Mouse (Mus musculus): ENCODE data around the gene Mthfsd. TPM values are rescaled to one million over a fixed set of nuclear protein-coding genes. Genes with fewer than 3 reads are reported as not detected.

Mthfsd gene
- total and polyA plus RNA-seq, 3 experiments: 23.1 to 36.4 (median 30.7) TPM

DNA sequence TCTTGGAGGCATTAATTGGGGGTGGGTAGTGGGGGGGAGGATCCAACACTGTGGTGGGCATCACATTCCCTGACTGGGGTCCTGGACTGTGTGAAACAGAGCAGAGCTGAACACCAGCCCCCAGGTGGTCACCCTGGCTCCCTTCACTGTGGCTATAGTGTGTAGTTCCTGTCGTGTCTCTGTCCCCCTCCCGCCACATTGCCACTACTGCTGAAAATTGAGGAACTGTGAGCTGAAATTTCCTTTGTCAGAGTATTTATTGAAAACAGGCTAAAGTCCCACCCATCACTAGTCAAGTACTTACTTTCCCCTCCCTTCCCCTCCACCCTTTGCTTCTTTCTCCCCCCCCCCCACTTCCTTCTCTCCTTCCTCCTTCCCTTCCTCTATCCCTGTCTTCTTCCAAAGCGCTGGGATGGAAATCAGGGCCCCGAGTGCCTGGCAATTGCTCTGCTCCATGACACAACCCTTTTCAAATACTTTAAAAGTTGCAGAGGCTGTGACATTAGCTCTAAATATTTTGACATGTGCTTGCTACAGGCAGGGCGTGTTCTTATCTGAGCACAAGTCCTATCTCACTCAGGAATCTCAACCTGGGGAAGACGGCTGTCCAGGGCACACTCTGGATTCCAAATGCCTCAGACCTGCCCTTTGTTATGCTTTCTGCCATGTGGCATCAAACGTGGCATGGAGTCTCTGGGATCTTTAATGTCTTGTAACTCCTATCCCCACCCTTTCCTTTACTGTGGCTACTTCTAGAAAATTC lies 3.1 kb upstream of the Mthfsd start:
- peak; percentile 28 for DNase-seq (ENCODE audit: extremely low read depth)

DNA sequence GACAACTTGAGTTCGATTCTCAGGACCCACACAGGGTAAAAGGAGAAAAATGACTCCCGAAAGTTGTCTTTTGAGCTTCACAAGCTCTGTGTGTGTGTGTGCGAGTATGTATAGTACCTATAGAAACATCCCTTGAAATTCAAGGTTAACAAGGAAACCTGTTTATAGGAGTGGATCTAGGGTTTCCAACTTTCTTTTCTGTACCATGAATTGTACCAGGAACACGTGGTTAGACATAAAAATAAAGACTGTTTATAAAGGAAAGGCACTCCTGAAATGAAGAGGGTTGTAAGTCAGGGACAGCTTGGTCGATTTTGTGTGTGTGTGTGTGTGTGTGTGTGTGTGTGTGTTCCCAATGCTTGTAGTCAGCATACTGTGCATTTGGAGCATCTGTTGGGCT lies 465 bp upstream of the Mthfsd start:
- no peak for DNase-seq (ENCODE audit: extremely low read depth)
- Histone ChIP-seq H3K9me3 (replicated peaks; ENCODE audit: low read length) (no peaks in the 10 kb centered on the region), H3K4me3 (replicated peaks in 1 of 3; ENCODE audit: low read depth in 2 of 3, low read length in 2 of 3, poor library complexity in 1 of 3) (peak overlapping the region; percentile 79 to 99 (median 84)), H3K36me3 (replicated peaks in 1 of 2; ENCODE audit: control insufficient read depth in 1 of 2, insufficient read depth in 1 of 2, low read length in 1 of 2) (peaks cover 13 to 30% of the 10 kb centered on the region in 2 experiments), H3K79me2 (replicated peaks; ENCODE audit: control insufficient read depth, extremely low read depth, insufficient read depth, poor library complexity, severe bottlenecking) (0 out of 2 replicates have a peak, but pooled peaks cover 12% of the 10 kb centered on the region), H3K4me2 (ENCODE audit: insufficient read depth, low read depth, poor library complexity, severe bottlenecking) (peak overlapping the region; percentile 69), H3K9ac (ENCODE audit: insufficient read depth, low read depth) (peak overlapping the region; percentile 36; the same call in 1 of the 2 replicates), H3K4me1 (ENCODE audit: control insufficient read depth in 1 of 2, insufficient read depth in 2 of 2) (peaks cover 12 to 43% of the 10 kb centered on the region in 2 experiments), H3K27me3 (replicated peaks) (peaks cover 2% of the 10 kb centered on the region), H3K27ac (ENCODE audit: insufficient read depth, low read depth) (no peak overlapping the region)
- no peak for TF ChIP-seq KAT2A (IDR thresholded peaks at IDR 0.05; ENCODE audit: insufficient replicate concordance, low read length)
- TF ChIP-seq MAX (IDR thresholded peaks at IDR 0.05; ENCODE audit: low read length): peak; percentile 67; the same call in 1 of the 2 replicates
- in situ Hi-C loops (cut with MboI; ENCODE audit: low pct_ligation_motif_present, low pct_unique_long_range_greater_than_20kb, low sequenced_read_pairs): no loop called here
- dilution Hi-C loops (cut with MboI; ENCODE audit: extremely low pct_ligation_motif_present, extremely low pct_unique_long_range_greater_than_20kb, low sequenced_read_pairs): no loop called here

More for the DNA sequence above, 3.1 kb upstream of the Mthfsd start:
- no peak for TF ChIP-seq TCF12 (IDR thresholded peaks at IDR 0.05; ENCODE audit: low read depth, low read length)
- TF ChIP-seq RAD21 (IDR thresholded peaks at IDR 0.05; ENCODE audit: low read depth, low read length): no peak
- peak; percentile 54; the same call in 1 of the 2 replicates for TF ChIP-seq IRF4 (IDR thresholded peaks at IDR 0.05; ENCODE audit: low read depth, low read length)
- no peak for TF ChIP-seq POLR2AphosphoS2 (IDR thresholded peaks at IDR 0.05; ENCODE audit: low read depth, low read length)
- TF ChIP-seq USF1 (IDR thresholded peaks at IDR 0.05; ENCODE audit: low read depth, low read length): no peak
- Histone ChIP-seq H3K4me2 (ENCODE audit: insufficient read depth, low read depth, poor library complexity, severe bottlenecking) (no peak overlapping the region), H3K27ac (ENCODE audit: insufficient read depth, low read depth) (no peak overlapping the region), H3K9me3 (replicated peaks; ENCODE audit: low read length) (peaks cover 11% of the 10 kb centered on the region), H3K9ac (ENCODE audit: insufficient read depth, low read depth) (no peak overlapping the region), H3K27me3 (replicated peaks) (peaks cover 6% of the 10 kb centered on the region), H3K4me3 (replicated peaks in 1 of 3; ENCODE audit: low read depth in 2 of 3, low read length in 2 of 3, poor library complexity in 1 of 3) (no peak overlapping the region), H3K4me1 (ENCODE audit: control insufficient read depth in 1 of 2, insufficient read depth in 2 of 2) (peaks cover 9 to 34% of the 10 kb centered on the region in 2 experiments), H3K79me2 (replicated peaks; ENCODE audit: control insufficient read depth, extremely low read depth, insufficient read depth, poor library complexity, severe bottlenecking) (0 out of 2 replicates have a peak, but pooled peaks cover 12% of the 10 kb centered on the region), H3K36me3 (replicated peaks in 1 of 2; ENCODE audit: control insufficient read depth in 1 of 2, insufficient read depth in 1 of 2, low read length in 1 of 2) (peaks cover 0 to 6% of the 10 kb centered on the region in 2 experiments)
- dilution Hi-C loops (cut with MboI; ENCODE audit: extremely low pct_ligation_motif_present, extremely low pct_unique_long_range_greater_than_20kb, low sequenced_read_pairs): no loop called here
- in situ Hi-C loops (cut with MboI; ENCODE audit: low pct_ligation_motif_present, low pct_unique_long_range_greater_than_20kb, low sequenced_read_pairs): loop anchor here (5.0 kb wide), 2 partner anchors 281 to 401 kb away; no protein-coding TSS in a partner anchor

DNA sequence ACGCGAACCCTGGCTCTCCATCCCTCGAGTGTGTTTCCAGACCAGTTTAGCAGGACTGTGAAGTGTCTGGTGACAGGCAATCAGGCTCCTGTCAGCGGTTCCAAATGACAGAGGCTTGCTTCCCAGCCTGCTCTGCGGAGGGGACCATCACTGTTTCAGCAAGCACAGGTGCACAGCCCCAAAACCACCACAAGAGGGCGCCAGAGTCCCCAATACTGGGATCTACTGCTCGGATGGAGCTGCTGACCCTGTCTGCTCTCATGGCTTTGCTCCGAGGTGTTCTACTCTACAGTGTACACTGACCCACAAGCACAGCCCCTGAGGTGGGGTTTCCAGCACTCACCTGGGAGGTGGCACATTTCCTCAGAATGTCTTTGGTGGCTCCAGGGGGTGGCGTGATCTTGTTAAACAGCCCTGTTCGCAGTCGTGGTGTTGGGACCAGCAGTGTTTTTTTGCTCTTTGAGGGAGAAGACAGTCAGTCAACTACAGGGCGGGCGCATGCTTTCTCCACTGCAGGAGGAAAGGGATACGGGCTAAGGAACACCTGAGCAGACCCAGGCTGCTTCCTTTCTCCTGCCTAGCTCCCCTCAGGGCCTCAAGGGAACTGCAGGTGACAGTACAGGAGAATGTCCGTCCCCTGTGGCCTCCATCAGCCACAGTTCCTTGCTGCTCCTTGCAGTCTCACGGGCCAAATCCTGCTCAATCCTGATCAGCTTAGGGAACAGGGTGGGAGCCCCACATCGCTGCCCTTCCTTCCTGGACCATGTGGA lies 4.0 kb downstream of the Mthfsd start:
- Histone ChIP-seq H3K4me1 (ENCODE audit: control insufficient read depth in 1 of 2, insufficient read depth in 2 of 2) (peaks cover 10 to 28% of the 10 kb centered on the region in 2 experiments), H3K9me3 (replicated peaks; ENCODE audit: low read length) (no peaks in the 10 kb centered on the region), H3K27ac (ENCODE audit: insufficient read depth, low read depth) (no peak overlapping the region), H3K27me3 (replicated peaks) (no peaks in the 10 kb centered on the region), H3K4me3 (replicated peaks in 1 of 3; ENCODE audit: low read depth in 2 of 3, low read length in 2 of 3, poor library complexity in 1 of 3) (no peak overlapping the region), H3K9ac (ENCODE audit: insufficient read depth, low read depth) (no peak overlapping the region), H3K4me2 (ENCODE audit: insufficient read depth, low read depth, poor library complexity, severe bottlenecking) (no peak overlapping the region), H3K79me2 (replicated peaks; ENCODE audit: control insufficient read depth, extremely low read depth, insufficient read depth, poor library complexity, severe bottlenecking) (0 out of 2 replicates have a peak, but pooled peaks cover 12% of the 10 kb centered on the region), H3K36me3 (replicated peaks in 1 of 2; ENCODE audit: control insufficient read depth in 1 of 2, insufficient read depth in 1 of 2, low read length in 1 of 2) (peaks cover 52 to 75% of the 10 kb centered on the region in 2 experiments)
- DNase-seq (ENCODE audit: extremely low read depth): peak; percentile 79
- TF ChIP-seq SIN3A (IDR thresholded peaks at IDR 0.05; ENCODE audit: low read length): no peak
- TF ChIP-seq SMC3 (IDR thresholded peaks at IDR 0.05; ENCODE audit: low read depth, low read length): peak; percentile 50
- peak; percentile 42 for TF ChIP-seq RAD21 (IDR thresholded peaks at IDR 0.05; ENCODE audit: low read depth, low read length)
- peak; percentile 82 to 91 for TF ChIP-seq CTCF (conservative IDR thresholded peaks at IDR 0.05 in 1 of 2, IDR thresholded peaks at IDR 0.05 in 1 of 2; ENCODE audit: low read depth in 2 of 2, low read length in 2 of 2)
- TF ChIP-seq CHD2 (IDR thresholded peaks at IDR 0.05; ENCODE audit: low read length): no peak
- no peak for TF ChIP-seq TCF12 (IDR thresholded peaks at IDR 0.05; ENCODE audit: low read depth, low read length)
- no peak for TF ChIP-seq IRF4 (IDR thresholded peaks at IDR 0.05; ENCODE audit: low read depth, low read length)
- TF ChIP-seq JUN (IDR thresholded peaks at IDR 0.05; ENCODE audit: insufficient read depth, low read depth, low read length): no peak
- no peak for TF ChIP-seq RCOR1 (conservative IDR thresholded peaks at IDR 0.05; ENCODE audit: low read depth, low read length)
- no peak for TF ChIP-seq KAT2A (IDR thresholded peaks at IDR 0.05; ENCODE audit: insufficient replicate concordance, low read length)
- in situ Hi-C loops (cut with MboI; ENCODE audit: low pct_ligation_motif_present, low pct_unique_long_range_greater_than_20kb, low sequenced_read_pairs): no loop called here
- dilution Hi-C loops (cut with MboI; ENCODE audit: extremely low pct_ligation_motif_present, extremely low pct_unique_long_range_greater_than_20kb, low sequenced_read_pairs): no loop called here
